Mouse (Mus musculus): Measurements from ENCODE around the gene Tubb4a.
"Not testable (repeated sequence)": the region's sequence is repeated elsewhere in the genome, so short reads cannot be mapped to it uniquely, and the experiment has no call there.

Tubb4a gene

GRCm38 (mm10) chr17:57058891-57059485, 28.6 kb downstream of the Tubb4a start, which contains the start of gene Crb3:
TSS of gene Crb3 (plus strand) at chr17:57059105.
- DNase-seq (ENCODE audit: low spot score), result peak; percentile 20

GRCm38 (mm10) chr17:57056246-57056645, 31.3 kb downstream of the Tubb4a start:
- no peak for DNase-seq (ENCODE audit: low spot score)

GRCm38 (mm10) chr17:57051679-57052078, 35.9 kb downstream of the Tubb4a start:
- DNase-seq (ENCODE audit: low spot score), result not testable (repeated sequence)

GRCm38 (mm10) chr17:57048816-57049215, 38.8 kb downstream of the Tubb4a start:
- DNase-seq (ENCODE audit: low spot score), result no peak

GRCm38 (mm10) chr17:57047406-57047805, 40.2 kb downstream of the Tubb4a start:
- no peak for DNase-seq (ENCODE audit: low spot score)

- DNase-seq (ENCODE audit: low spot score), result no peak
Observed at GRCm38 (mm10) chr17:57041554-57041953, 46.0 kb downstream of the Tubb4a start, which contains the start of gene Slc25a41. TSS of gene Slc25a41 (minus strand) at chr17:57041654.

GRCm38 (mm10) chr17:57038978-57039377, 48.6 kb downstream of the Tubb4a start:
- no peak for DNase-seq (ENCODE audit: low spot score)

- DNase-seq (ENCODE audit: low spot score), result no peak
Observed at GRCm38 (mm10) chr17:57032854-57033253, 54.7 kb downstream of the Tubb4a start.

- peak; percentile 99 for DNase-seq (ENCODE audit: low spot score)
Observed at GRCm38 (mm10) chr17:57031661-57032420, 55.7 kb downstream of the Tubb4a start.

GRCm38 (mm10) chr17:57030931-57031660, 56.5 kb downstream of the Tubb4a start, which contains the start of gene Khsrp:
TSS of gene Khsrp (minus strand) at chr17:57031522.
- DNase-seq (ENCODE audit: low spot score), result peak; percentile 17
